Mouse (Mus musculus): ENCODE data around the gene Macf1. TPM values are rescaled to one million over a fixed set of nuclear protein-coding genes. Genes with fewer than 3 reads are reported as not detected.

Macf1 gene
- polyA plus RNA-seq, 1 experiment = 60.4 TPM

DNA sequence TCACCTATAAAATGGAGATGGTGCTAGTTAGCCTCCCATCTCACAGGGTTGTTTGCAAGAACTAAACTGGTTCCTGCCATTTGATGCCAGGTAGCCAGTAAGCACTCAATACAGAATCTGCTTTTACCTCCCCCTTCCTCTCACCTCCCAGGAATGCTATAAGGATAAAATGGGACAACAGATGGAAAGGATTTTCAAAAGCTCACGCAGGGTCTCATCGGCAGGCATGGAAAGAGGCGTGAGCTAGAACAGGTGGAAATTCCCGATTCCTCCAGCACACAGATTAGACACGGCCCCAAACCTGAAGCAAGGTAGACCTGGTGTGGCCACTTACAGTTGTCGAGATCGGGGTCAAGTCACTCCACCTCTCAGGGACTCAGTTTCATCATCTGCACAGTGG, 886 bp upstream of the Macf1 start:
- Histone ChIP-seq H3K4me3 (ENCODE audit: insufficient read depth, poor library complexity, severe bottlenecking) (no peak overlapping the region), H3K79me2 (ENCODE audit: control insufficient read depth, insufficient read depth) (no peaks in the 10 kb centered on the region), H3ac (ENCODE audit: control insufficient read depth, insufficient read length, low read depth) (no peak overlapping the region), H3K79me3 (ENCODE audit: low read depth) (no peaks in the 10 kb centered on the region), H3K36me3 (ENCODE audit: control insufficient read depth, insufficient read depth) (no peaks in the 10 kb centered on the region), H3K27me3 (ENCODE audit: control insufficient read depth, insufficient read depth, insufficient read length) (peaks cover 15% of the 10 kb centered on the region)
- TF ChIP-seq FOSL1 (IDR thresholded peaks at IDR 0.05; ENCODE audit: insufficient read depth, low read length, poor library complexity, severe bottlenecking) (no peak), CEBPB (IDR thresholded peaks at IDR 0.05; ENCODE audit: low read depth) (no peak), USF1 (IDR thresholded peaks at IDR 0.05; ENCODE audit: low read depth) (no peak), MYOD1 (IDR thresholded peaks at IDR 0.05; ENCODE audit: control insufficient read depth, insufficient read length, low read depth) (no peak), MYOG (IDR thresholded peaks at IDR 0.05; ENCODE audit: control insufficient read depth, extremely low read depth, insufficient read length) (no peak), CTCF (IDR thresholded peaks at IDR 0.05; ENCODE audit: control insufficient read depth, insufficient read depth, insufficient read length) (no peak), MAX (IDR thresholded peaks at IDR 0.05) (no peak)

DNA sequence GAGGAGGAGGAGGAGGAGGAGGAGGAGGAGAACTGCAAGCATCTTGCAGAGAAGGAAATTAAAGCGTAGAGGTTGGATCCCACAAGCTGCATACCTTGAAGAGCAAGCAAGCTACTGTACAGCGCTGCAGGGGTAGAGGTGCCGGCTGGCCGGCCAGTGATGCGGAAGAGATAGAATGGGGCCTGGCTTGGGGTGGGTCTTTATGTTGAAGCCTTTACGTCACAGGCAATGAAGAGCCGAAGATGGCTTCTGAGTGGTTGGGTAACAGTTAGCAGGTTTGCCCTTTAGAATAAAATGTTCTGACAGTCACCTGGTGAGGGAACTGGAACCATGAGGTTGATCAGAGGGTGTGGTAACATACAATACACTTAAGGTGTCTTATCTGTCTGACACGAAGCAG, 1.9 kb downstream of the Macf1 start:
- Histone ChIP-seq H3K79me2 (ENCODE audit: control insufficient read depth, insufficient read depth) (no peaks in the 10 kb centered on the region), H3K79me3 (ENCODE audit: low read depth) (no peaks in the 10 kb centered on the region), H3ac (ENCODE audit: control insufficient read depth, insufficient read length, low read depth) (no peak overlapping the region), H3K36me3 (ENCODE audit: control insufficient read depth, insufficient read depth) (no peaks in the 10 kb centered on the region), H3K4me3 (ENCODE audit: insufficient read depth, poor library complexity, severe bottlenecking) (no peak overlapping the region), H3K27me3 (ENCODE audit: control insufficient read depth, insufficient read depth, insufficient read length) (peaks cover 15% of the 10 kb centered on the region)
- TF ChIP-seq CEBPB (IDR thresholded peaks at IDR 0.05; ENCODE audit: low read depth) = no peak
- TF ChIP-seq MYOD1 (IDR thresholded peaks at IDR 0.05; ENCODE audit: control insufficient read depth, insufficient read length, low read depth) = no peak
- no peak for TF ChIP-seq USF1 (IDR thresholded peaks at IDR 0.05; ENCODE audit: low read depth)
- TF ChIP-seq FOSL1 (IDR thresholded peaks at IDR 0.05; ENCODE audit: insufficient read depth, low read length, poor library complexity, severe bottlenecking) = no peak
- TF ChIP-seq MYOG (IDR thresholded peaks at IDR 0.05; ENCODE audit: control insufficient read depth, extremely low read depth, insufficient read length) = no peak
- no peak for TF ChIP-seq CTCF (IDR thresholded peaks at IDR 0.05; ENCODE audit: control insufficient read depth, insufficient read depth, insufficient read length)
- no peak for TF ChIP-seq MAX (IDR thresholded peaks at IDR 0.05)

GRCm38 (mm10) chr4:123680962-123681361, 3.2 kb downstream of the Macf1 start:
- Histone ChIP-seq H3K27me3 (ENCODE audit: control insufficient read depth, insufficient read depth, insufficient read length) (peaks cover 7% of the 10 kb centered on the region), H3K79me3 (ENCODE audit: low read depth) (no peaks in the 10 kb centered on the region), H3K4me3 (ENCODE audit: insufficient read depth, poor library complexity, severe bottlenecking) (no peak overlapping the region), H3K79me2 (ENCODE audit: control insufficient read depth, insufficient read depth) (no peaks in the 10 kb centered on the region), H3K36me3 (ENCODE audit: control insufficient read depth, insufficient read depth) (no peaks in the 10 kb centered on the region), H3ac (ENCODE audit: control insufficient read depth, insufficient read length, low read depth) (no peak overlapping the region)
- TF ChIP-seq MYOG (IDR thresholded peaks at IDR 0.05; ENCODE audit: control insufficient read depth, extremely low read depth, insufficient read length) (no peak), MYOD1 (IDR thresholded peaks at IDR 0.05; ENCODE audit: control insufficient read depth, insufficient read length, low read depth) (no peak), USF1 (IDR thresholded peaks at IDR 0.05; ENCODE audit: low read depth) (no peak), CEBPB (IDR thresholded peaks at IDR 0.05; ENCODE audit: low read depth) (no peak), MAX (IDR thresholded peaks at IDR 0.05) (no peak), FOSL1 (IDR thresholded peaks at IDR 0.05; ENCODE audit: insufficient read depth, low read length, poor library complexity, severe bottlenecking) (no peak), CTCF (IDR thresholded peaks at IDR 0.05; ENCODE audit: control insufficient read depth, insufficient read depth, insufficient read length) (no peak)

GRCm38 (mm10) chr4:123677060-123677804, 6.9 kb downstream of the Macf1 start:
- no peaks in the 10 kb centered on the region for H3K79me3 ChIP-seq (ENCODE audit: low read depth)
- H3K79me2 ChIP-seq (ENCODE audit: control insufficient read depth, insufficient read depth) = no peaks in the 10 kb centered on the region
- H3K27me3 ChIP-seq (ENCODE audit: control insufficient read depth, insufficient read depth, insufficient read length) = no peaks in the 10 kb centered on the region
- no peaks in the 10 kb centered on the region for H3K36me3 ChIP-seq (ENCODE audit: control insufficient read depth, insufficient read depth)
- no peak overlapping the region for H3K4me3 ChIP-seq (ENCODE audit: insufficient read depth, poor library complexity, severe bottlenecking)
- no peak overlapping the region for H3ac ChIP-seq (ENCODE audit: control insufficient read depth, insufficient read length, low read depth)
- TF ChIP-seq MYOG (IDR thresholded peaks at IDR 0.05; ENCODE audit: control insufficient read depth, extremely low read depth, insufficient read length) (no peak), FOSL1 (IDR thresholded peaks at IDR 0.05; ENCODE audit: insufficient read depth, low read length, poor library complexity, severe bottlenecking) (no peak), MYOD1 (IDR thresholded peaks at IDR 0.05; ENCODE audit: control insufficient read depth, insufficient read length, low read depth) (no peak), CEBPB (IDR thresholded peaks at IDR 0.05; ENCODE audit: low read depth) (no peak), USF1 (IDR thresholded peaks at IDR 0.05; ENCODE audit: low read depth) (no peak), MAX (IDR thresholded peaks at IDR 0.05) (no peak)

GRCm38 (mm10) chr4:123670598-123670997, 13.6 kb downstream of the Macf1 start:
- TF ChIP-seq FOSL1 (IDR thresholded peaks at IDR 0.05; ENCODE audit: insufficient read depth, low read length, poor library complexity, severe bottlenecking) = no peak
- TF ChIP-seq MYOG (IDR thresholded peaks at IDR 0.05; ENCODE audit: control insufficient read depth, extremely low read depth, insufficient read length) = no peak
- no peak for TF ChIP-seq CTCF (IDR thresholded peaks at IDR 0.05; ENCODE audit: control insufficient read depth, insufficient read depth, insufficient read length)
- TF ChIP-seq MYOD1 (IDR thresholded peaks at IDR 0.05; ENCODE audit: control insufficient read depth, insufficient read length, low read depth) = no peak
- TF ChIP-seq USF1 (IDR thresholded peaks at IDR 0.05; ENCODE audit: low read depth) = no peak
- no peak for TF ChIP-seq MAX (IDR thresholded peaks at IDR 0.05)
- TF ChIP-seq CEBPB (IDR thresholded peaks at IDR 0.05; ENCODE audit: low read depth) = no peak
- H3K36me3 ChIP-seq (ENCODE audit: control insufficient read depth, insufficient read depth) = no peaks in the 10 kb centered on the region
- H3K79me3 ChIP-seq (ENCODE audit: low read depth) = no peaks in the 10 kb centered on the region
- no peaks in the 10 kb centered on the region for H3K27me3 ChIP-seq (ENCODE audit: control insufficient read depth, insufficient read depth, insufficient read length)
- H3ac ChIP-seq (ENCODE audit: control insufficient read depth, insufficient read length, low read depth) = no peak overlapping the region
- H3K4me3 ChIP-seq (ENCODE audit: insufficient read depth, poor library complexity, severe bottlenecking) = no peak overlapping the region
- H3K79me2 ChIP-seq (ENCODE audit: control insufficient read depth, insufficient read depth) = no peaks in the 10 kb centered on the region
